Mouse (Mus musculus): ENCODE measurements at regions not wholly inside any gene's neighbourhood (a gene's known extent, or its start where the extent isn't known, plus 50 kb on each side); places are given as distances from the start of the nearest gene placed in this dataset.

- TF ChIP-seq POLR2A (IDR thresholded peaks at IDR 0.05; ENCODE audit: insufficient read depth, low read length) = no peak
- TF ChIP-seq CTCF (IDR thresholded peaks at IDR 0.05; ENCODE audit: low read depth, low read length) = no peak
- TF ChIP-seq EP300 (IDR thresholded peaks at IDR 0.05; ENCODE audit: insufficient read depth, low read depth, low read length) = no peak
- H3K36me3 ChIP-seq (ENCODE audit: control insufficient read depth, insufficient read depth, low read length, poor library complexity, severe bottlenecking) = no peaks in the 10 kb centered on the region
- no peak overlapping the region for H3K27ac ChIP-seq (ENCODE audit: insufficient read depth, low read length)
- no peak overlapping the region for H3K4me3 ChIP-seq (ENCODE audit: low read depth, low read length)
- no peaks in the 10 kb centered on the region for H3K9me3 ChIP-seq (replicated peaks; ENCODE audit: control insufficient read depth, insufficient read depth, low read length, poor library complexity, severe bottlenecking)
- H3K4me1 ChIP-seq (ENCODE audit: control insufficient read depth, insufficient read depth, low read length) = no peaks in the 10 kb centered on the region
- no peak overlapping the region for H3K9ac ChIP-seq (ENCODE audit: low read depth, poor library complexity, severe bottlenecking)
- no peaks in the 10 kb centered on the region for H3K27me3 ChIP-seq (ENCODE audit: control insufficient read depth, insufficient read depth, low read length, poor library complexity, severe bottlenecking)
Observed at GRCm38 (mm10) chr1:128535537-128536150, 56.4 kb downstream of the Cxcr4 start.

DNA sequence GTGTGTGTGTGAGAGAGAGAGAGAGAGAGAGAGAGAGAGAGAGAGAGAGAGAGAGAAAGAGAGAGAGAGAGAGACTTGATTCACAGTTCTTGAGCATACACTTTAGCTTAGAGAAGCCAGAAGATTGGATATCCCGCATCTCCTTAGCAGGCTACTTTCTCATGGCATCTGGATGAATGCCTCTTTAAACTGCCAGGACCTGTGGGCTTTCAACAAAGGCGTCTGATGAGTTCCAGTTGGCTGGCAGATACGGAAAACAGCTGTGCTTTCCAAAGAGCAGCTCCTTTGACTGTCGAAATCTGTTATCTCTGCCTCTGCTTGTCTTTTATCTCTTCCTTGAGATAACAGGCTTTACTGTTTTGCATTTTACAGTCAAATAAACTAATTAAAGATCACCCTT lies 59.5 kb downstream of the Cxcr4 start:
- Histone ChIP-seq H3K9ac (ENCODE audit: low read depth, poor library complexity, severe bottlenecking) (no peak overlapping the region), H3K4me1 (ENCODE audit: control insufficient read depth, insufficient read depth, low read length) (no peaks in the 10 kb centered on the region), H3K27me3 (ENCODE audit: control insufficient read depth, insufficient read depth, low read length, poor library complexity, severe bottlenecking) (no peaks in the 10 kb centered on the region), H3K36me3 (ENCODE audit: control insufficient read depth, insufficient read depth, low read length, poor library complexity, severe bottlenecking) (no peaks in the 10 kb centered on the region), H3K27ac (ENCODE audit: insufficient read depth, low read length) (no peak overlapping the region), H3K4me3 (ENCODE audit: low read depth, low read length) (no peak overlapping the region), H3K9me3 (replicated peaks; ENCODE audit: control insufficient read depth, insufficient read depth, low read length, poor library complexity, severe bottlenecking) (no peaks in the 10 kb centered on the region)
- TF ChIP-seq EP300 (IDR thresholded peaks at IDR 0.05; ENCODE audit: insufficient read depth, low read depth, low read length) = no peak
- no peak for TF ChIP-seq POLR2A (IDR thresholded peaks at IDR 0.05; ENCODE audit: insufficient read depth, low read length)
- no peak for TF ChIP-seq CTCF (IDR thresholded peaks at IDR 0.05; ENCODE audit: low read depth, low read length)

GRCm38 (mm10) chr1:128529808-128530545 lies 62.1 kb downstream of the Cxcr4 start:
- no peaks in the 10 kb centered on the region for H3K27me3 ChIP-seq (ENCODE audit: control insufficient read depth, insufficient read depth, low read length, poor library complexity, severe bottlenecking)

GRCm38 (mm10) chr1:128519234-128519633 lies 72.9 kb downstream of the Cxcr4 start:
- H3K4me1 ChIP-seq (ENCODE audit: control insufficient read depth, insufficient read depth, low read length) = no peaks in the 10 kb centered on the region
- no peaks in the 10 kb centered on the region for H3K9me3 ChIP-seq (replicated peaks; ENCODE audit: control insufficient read depth, insufficient read depth, low read length, poor library complexity, severe bottlenecking)
- no peaks in the 10 kb centered on the region for H3K27me3 ChIP-seq (ENCODE audit: control insufficient read depth, insufficient read depth, low read length, poor library complexity, severe bottlenecking)
- H3K36me3 ChIP-seq (ENCODE audit: control insufficient read depth, insufficient read depth, low read length, poor library complexity, severe bottlenecking) = no peaks in the 10 kb centered on the region
- TF ChIP-seq CTCF (IDR thresholded peaks at IDR 0.05; ENCODE audit: low read depth, low read length) (no peak), POLR2A (IDR thresholded peaks at IDR 0.05; ENCODE audit: insufficient read depth, low read length) (no peak), EP300 (IDR thresholded peaks at IDR 0.05; ENCODE audit: insufficient read depth, low read depth, low read length) (no peak)
- no peak overlapping the region for H3K27ac ChIP-seq (ENCODE audit: insufficient read depth, low read length)
- no peak overlapping the region for H3K9ac ChIP-seq (ENCODE audit: low read depth, poor library complexity, severe bottlenecking)
- H3K4me3 ChIP-seq (ENCODE audit: low read depth, low read length) = no peak overlapping the region

More at GRCm38 (mm10) chr1:128529808-128530545, 62.1 kb downstream of the Cxcr4 start:
- TF ChIP-seq EP300 (IDR thresholded peaks at IDR 0.05; ENCODE audit: insufficient read depth, low read depth, low read length) (no peak), CTCF (IDR thresholded peaks at IDR 0.05; ENCODE audit: low read depth, low read length) (no peak), POLR2A (IDR thresholded peaks at IDR 0.05; ENCODE audit: insufficient read depth, low read length) (no peak)
- Histone ChIP-seq H3K27ac (ENCODE audit: insufficient read depth, low read length) (no peak overlapping the region), H3K9ac (ENCODE audit: low read depth, poor library complexity, severe bottlenecking) (no peak overlapping the region), H3K9me3 (replicated peaks; ENCODE audit: control insufficient read depth, insufficient read depth, low read length, poor library complexity, severe bottlenecking) (no peaks in the 10 kb centered on the region; the same call in 1 of the 2 replicates), H3K36me3 (ENCODE audit: control insufficient read depth, insufficient read depth, low read length, poor library complexity, severe bottlenecking) (no peaks in the 10 kb centered on the region), H3K4me3 (ENCODE audit: low read depth, low read length) (no peak overlapping the region), H3K4me1 (ENCODE audit: control insufficient read depth, insufficient read depth, low read length) (no peaks in the 10 kb centered on the region)

DNA sequence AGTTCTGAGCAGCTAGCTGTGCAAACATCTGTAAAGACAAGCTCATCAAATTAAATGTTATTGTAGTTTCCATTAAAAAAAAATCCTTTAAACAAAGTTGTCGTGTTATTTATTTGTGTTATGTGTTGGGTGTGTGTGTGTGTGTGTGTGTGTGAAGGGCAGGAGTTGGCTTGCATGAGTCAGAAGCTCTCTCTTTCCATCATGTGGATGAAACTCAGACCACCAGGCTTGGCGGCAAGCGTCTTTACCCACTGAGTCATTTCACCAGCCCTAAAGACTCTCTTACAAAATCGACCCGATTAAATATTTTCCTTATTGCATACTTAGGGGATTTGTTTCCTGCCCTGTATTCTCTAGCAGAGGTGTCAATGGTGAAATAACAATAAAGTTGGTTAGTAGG lies 73.6 kb downstream of the Cxcr4 start:
- no peak for TF ChIP-seq CTCF (IDR thresholded peaks at IDR 0.05; ENCODE audit: low read depth, low read length)
- TF ChIP-seq EP300 (IDR thresholded peaks at IDR 0.05; ENCODE audit: insufficient read depth, low read depth, low read length) = no peak
- no peak for TF ChIP-seq POLR2A (IDR thresholded peaks at IDR 0.05; ENCODE audit: insufficient read depth, low read length)
- H3K36me3 ChIP-seq (ENCODE audit: control insufficient read depth, insufficient read depth, low read length, poor library complexity, severe bottlenecking) = no peaks in the 10 kb centered on the region
- no peaks in the 10 kb centered on the region for H3K27me3 ChIP-seq (ENCODE audit: control insufficient read depth, insufficient read depth, low read length, poor library complexity, severe bottlenecking)

GRCm38 (mm10) chr1:128517351-128517750 lies 74.7 kb downstream of the Cxcr4 start:
- H3K27ac ChIP-seq (ENCODE audit: insufficient read depth, low read length) = no peak overlapping the region
- H3K27me3 ChIP-seq (ENCODE audit: control insufficient read depth, insufficient read depth, low read length, poor library complexity, severe bottlenecking) = no peaks in the 10 kb centered on the region
- H3K36me3 ChIP-seq (ENCODE audit: control insufficient read depth, insufficient read depth, low read length, poor library complexity, severe bottlenecking) = no peaks in the 10 kb centered on the region
- H3K9ac ChIP-seq (ENCODE audit: low read depth, poor library complexity, severe bottlenecking) = no peak overlapping the region
- TF ChIP-seq EP300 (IDR thresholded peaks at IDR 0.05; ENCODE audit: insufficient read depth, low read depth, low read length) (no peak), POLR2A (IDR thresholded peaks at IDR 0.05; ENCODE audit: insufficient read depth, low read length) (no peak), CTCF (IDR thresholded peaks at IDR 0.05; ENCODE audit: low read depth, low read length) (no peak)
- H3K4me1 ChIP-seq (ENCODE audit: control insufficient read depth, insufficient read depth, low read length) = no peaks in the 10 kb centered on the region
- H3K9me3 ChIP-seq (replicated peaks; ENCODE audit: control insufficient read depth, insufficient read depth, low read length, poor library complexity, severe bottlenecking) = no peaks in the 10 kb centered on the region
- no peak overlapping the region for H3K4me3 ChIP-seq (ENCODE audit: low read depth, low read length)

More for the DNA sequence above, 73.6 kb downstream of the Cxcr4 start:
- H3K9ac ChIP-seq (ENCODE audit: low read depth, poor library complexity, severe bottlenecking) = no peak overlapping the region
- no peak overlapping the region for H3K4me3 ChIP-seq (ENCODE audit: low read depth, low read length)
- no peaks in the 10 kb centered on the region for H3K9me3 ChIP-seq (replicated peaks; ENCODE audit: control insufficient read depth, insufficient read depth, low read length, poor library complexity, severe bottlenecking)
- no peaks in the 10 kb centered on the region for H3K4me1 ChIP-seq (ENCODE audit: control insufficient read depth, insufficient read depth, low read length)
- no peak overlapping the region for H3K27ac ChIP-seq (ENCODE audit: insufficient read depth, low read length)
